Mouse (Mus musculus) G1E (cell line): ENCODE results near the gene Sfxn2.

Experiments used
- CTCF ChIP-seq: IDR thresholded peaks from 2 replicates; pipeline ENCODE4 v1.5.1; 2012; ENCODE audit warnings: low read depth, low read length, inconsistent platforms, mixed read lengths
- GATA1 ChIP-seq: IDR thresholded peaks from 2 replicates; pipeline ENCODE4 v1.6.1; 2012; ENCODE audit warnings: borderline replicate concordance, low read length, inconsistent platforms, mixed read lengths
- POLR2AphosphoS5 ChIP-seq: IDR thresholded peaks from 2 replicates; pipeline ENCODE4 v1.6.1; 2012; ENCODE audit warnings: low read depth, low read length, inconsistent platforms; ENCODE audit not compliant: insufficient replicate concordance
- TAL1 ChIP-seq: conservative IDR thresholded peaks from 2 replicates; pipeline ENCODE4 v1.6.1; 2012; ENCODE audit warnings: low read depth, low read length, inconsistent platforms, mixed read lengths

- no peak for TF ChIP-seq CTCF
- TF ChIP-seq TAL1, result no peak
- no peak for TF ChIP-seq GATA1
- no peak for TF ChIP-seq POLR2AphosphoS5
Observed at GRCm38 (mm10) chr19:46620016-46620808, 47.0 kb downstream of the Sfxn2 start.
